Mouse (Mus musculus) cerebellum, adult 2 months (tissue): Measurements from ENCODE around the gene Adam17. TPM values are rescaled to one million over a fixed set of nuclear protein-coding genes. Genes with fewer than 3 reads are reported as not detected.

Experiments
- DNase-seq, 2 experiments: peaks; one replicate each; pipeline ENCODE4 v3.0.0; 2021
- H3K27ac ChIP-seq: fragments of 200-500 bp; 2 replicates; pipeline ENCODE4 v1.5.1; 2012; ENCODE audit warnings: low read length, control low read depth, inconsistent platforms; ENCODE audit not compliant: insufficient read depth
- H3K27me3 ChIP-seq: fragments of 200-500 bp; 2 replicates; pipeline ENCODE4 v1.6.1; 2012; ENCODE audit warnings: inconsistent platforms, mild to moderate bottlenecking, low read length, moderate library complexity; ENCODE audit not compliant: control insufficient read depth, insufficient read depth
- H3K4me1 ChIP-seq: fragments of 200-500 bp; 2 replicates; pipeline ENCODE4 v1.6.1; 2011; ENCODE audit warnings: low read length; ENCODE audit not compliant: control insufficient read depth, insufficient read depth
- H3K4me3 ChIP-seq: fragments of 200-500 bp; replicated peaks from 2 replicates; pipeline ENCODE3; 2011; ENCODE audit warnings: mild to moderate bottlenecking, low read depth, low read length, control low read depth; ENCODE audit not compliant: insufficient read depth
- CTCF ChIP-seq: fragments of 200-500 bp; IDR thresholded peaks from 2 replicates; pipeline ENCODE4 v1.5.1; 2011; ENCODE audit warnings: low read depth, mild to moderate bottlenecking, control low read depth, low read length, moderate library complexity, borderline replicate concordance; ENCODE audit not compliant: insufficient read depth
- POLR2A ChIP-seq: fragments of 200-500 bp; IDR thresholded peaks from 2 replicates; pipeline ENCODE4 v1.6.1; 2011; ENCODE audit warnings: low read length, control low read depth, borderline replicate concordance; ENCODE audit not compliant: insufficient read depth
- WGBS: fragments of 180-500 bp; shearing (Covaris S2); methylation state at CpG from one replicate; pipeline ENCODE4 v1.1.7; 2018; 5-methylcytosine and 5-hydroxymethylcytosine counted together
- polyA plus RNA-seq: library from polyadenylated mRNA; depleted of rRNA; stranded (reverse); fragments of >200 nt; gene quantifications from 2 replicates; pipeline ENCODE4 v1.2.3, GENCODE M21; 2012

Gene Adam17
- polyA plus RNA-seq, 1 experiment, result 19.0 TPM

DNA sequence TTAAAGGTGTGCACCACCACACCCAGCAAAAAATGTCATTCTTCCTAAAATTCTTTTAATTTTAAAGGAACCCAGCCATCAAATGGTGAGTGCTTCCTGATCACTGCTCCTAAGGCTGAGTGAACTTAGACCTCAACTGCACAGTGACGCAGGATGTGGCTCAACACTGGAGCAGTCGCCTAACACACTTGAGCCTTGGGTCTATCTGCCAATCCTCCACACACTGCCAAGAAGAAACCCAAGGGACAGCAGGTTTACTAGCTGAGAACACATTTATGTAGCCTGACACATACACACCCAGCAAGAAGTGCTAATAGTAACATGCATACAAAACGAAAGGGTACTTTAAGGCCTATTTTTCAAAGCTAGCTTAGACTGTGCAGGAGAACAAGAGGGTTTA is 47.1 kb downstream of the Adam17 start:
- DNase-seq, result no peak
- Histone ChIP-seq H3K27ac (no peak overlapping the region), H3K27me3 (no peaks in the 10 kb centered on the region), H3K4me3 (no peak overlapping the region), H3K4me1 (no peaks in the 10 kb centered on the region)
- TF ChIP-seq POLR2A (no peak), CTCF (no peak)
- WGBS, result 58% methylated on average over 3 of the region's 3 CpGs

DNA sequence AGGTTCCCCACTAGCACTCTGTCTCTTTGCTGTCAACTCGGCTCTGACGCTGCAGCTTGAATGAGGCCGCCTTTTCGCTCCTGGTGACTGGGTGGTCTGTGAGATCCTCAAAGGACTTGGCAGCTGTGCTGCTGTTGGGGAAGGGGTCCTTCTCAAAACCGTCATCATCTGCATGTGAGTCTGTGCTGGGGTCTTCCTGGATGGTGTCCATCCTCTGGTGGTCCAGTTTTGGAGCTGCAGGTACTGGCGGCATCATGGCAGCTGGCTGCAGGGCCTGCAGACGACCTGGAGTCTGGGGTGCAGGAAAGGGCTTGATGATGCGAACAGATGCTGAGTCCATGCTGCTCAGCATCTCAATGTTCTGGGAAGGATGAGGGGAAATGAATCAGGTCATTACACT is 48.2 kb downstream of the Adam17 start:
- Histone ChIP-seq H3K4me1 (no peaks in the 10 kb centered on the region), H3K27ac (no peak overlapping the region), H3K4me3 (no peak overlapping the region), H3K27me3 (no peaks in the 10 kb centered on the region)
- WGBS, result 78% methylated on average over 8 of the region's 8 CpGs
- no peak for DNase-seq
- TF ChIP-seq POLR2A (no peak), CTCF (no peak)

DNA sequence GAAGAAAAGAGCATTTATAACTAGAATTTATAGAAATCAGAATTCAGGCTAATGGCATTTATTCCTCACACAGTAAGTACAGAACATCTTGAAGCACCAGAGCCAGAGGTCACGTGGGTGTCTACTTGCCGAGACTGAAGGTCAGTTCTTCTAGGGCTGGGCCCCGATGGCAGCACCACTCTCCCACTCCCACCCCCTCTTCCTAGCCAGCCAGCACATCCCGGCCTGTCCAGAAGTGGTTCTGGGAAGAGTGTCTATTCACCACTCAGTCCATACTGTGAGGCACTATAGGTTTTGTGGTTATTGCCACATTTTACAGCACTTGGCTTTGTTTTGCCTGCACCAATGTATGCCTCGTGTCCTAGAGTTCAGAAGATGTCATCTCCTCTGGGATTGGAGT is 49.3 kb downstream of the Adam17 start:
- H3K27ac ChIP-seq, result no peak overlapping the region
- TF ChIP-seq POLR2A, result no peak
- TF ChIP-seq CTCF, result no peak
- 77% methylated on average over 5 of the region's 5 CpGs for WGBS
- no peak overlapping the region for H3K4me3 ChIP-seq
- H3K27me3 ChIP-seq, result no peaks in the 10 kb centered on the region
- no peak for DNase-seq
- no peaks in the 10 kb centered on the region for H3K4me1 ChIP-seq

DNA sequence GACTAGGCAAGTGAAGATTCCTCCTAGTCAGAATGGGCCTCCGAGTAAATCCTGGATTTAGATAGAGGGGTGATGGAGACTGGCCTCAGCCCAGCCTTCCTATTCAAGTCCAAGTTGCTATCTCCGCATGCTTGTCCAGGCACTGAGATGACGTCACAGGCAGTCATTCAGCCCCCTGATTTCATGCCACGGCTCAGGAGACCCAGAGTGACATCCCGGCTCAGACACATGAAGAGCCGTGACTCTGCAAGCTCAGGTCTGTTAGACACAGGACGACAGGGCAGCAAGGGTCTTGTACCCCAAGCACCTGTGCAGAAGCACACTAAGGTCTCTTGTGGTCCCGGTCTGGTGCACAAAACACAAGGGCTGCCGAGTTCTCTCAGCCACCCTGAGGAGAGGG is 50.6 kb downstream of the Adam17 start:
- H3K4me3 ChIP-seq, result no peak overlapping the region
- no peak overlapping the region for H3K27ac ChIP-seq
- TF ChIP-seq POLR2A, result no peak
- no peak for TF ChIP-seq CTCF
- H3K27me3 ChIP-seq, result no peaks in the 10 kb centered on the region
- no peaks in the 10 kb centered on the region for H3K4me1 ChIP-seq
- 74% methylated on average over 9 of the region's 9 CpGs for WGBS
- DNase-seq, result no peak

DNA sequence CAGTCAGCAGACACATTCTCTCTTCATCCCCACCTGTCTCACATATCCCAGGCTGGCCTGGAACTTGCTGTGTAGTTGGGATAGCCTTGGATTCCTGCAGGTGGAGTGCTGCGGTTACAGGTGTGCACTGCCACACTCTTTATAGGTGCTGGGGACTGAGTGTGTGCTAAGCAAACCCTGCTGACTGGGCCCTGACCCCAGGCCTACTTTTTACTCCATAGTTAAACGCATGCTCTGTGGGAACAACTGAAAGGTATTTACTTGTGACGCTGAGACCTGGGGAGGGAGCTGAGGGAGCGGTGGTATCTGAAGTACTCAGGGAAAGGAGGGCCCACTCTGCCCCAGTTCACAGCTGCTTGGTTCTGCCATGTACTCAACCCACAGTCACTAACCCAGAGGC is 51.1 kb downstream of the Adam17 start:
- TF ChIP-seq CTCF (no peak), POLR2A (no peak)
- Histone ChIP-seq H3K4me1 (no peaks in the 10 kb centered on the region), H3K27ac (no peak overlapping the region), H3K27me3 (no peaks in the 10 kb centered on the region), H3K4me3 (no peak overlapping the region)
- DNase-seq, result no peak
- WGBS, result 94% methylated on average over 4 of the region's 4 CpGs

DNA sequence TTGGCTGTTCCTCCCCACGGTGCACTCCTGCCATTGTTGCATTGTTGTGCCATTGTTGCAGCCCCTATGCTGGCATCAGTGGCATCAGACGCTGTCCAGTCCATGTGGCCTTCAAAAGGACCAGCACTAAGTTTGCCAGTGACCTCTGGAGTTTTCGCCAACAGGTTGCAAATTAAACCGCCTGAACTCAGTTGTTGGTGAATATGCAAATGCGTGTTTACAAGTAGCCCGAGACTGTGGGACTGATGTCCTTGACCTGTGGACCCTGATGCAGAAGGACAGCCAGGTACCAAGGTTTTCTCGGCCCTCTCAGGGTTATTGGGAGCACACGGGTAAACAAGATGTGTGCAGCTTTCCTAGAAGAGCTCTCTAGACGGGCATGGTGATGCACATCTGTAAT is 52.3 kb downstream of the Adam17 start:
- DNase-seq, result no peak
- Histone ChIP-seq H3K27ac (no peak overlapping the region), H3K27me3 (no peaks in the 10 kb centered on the region), H3K4me3 (no peak overlapping the region), H3K4me1 (no peaks in the 10 kb centered on the region)
- TF ChIP-seq POLR2A, result no peak
- no peak for TF ChIP-seq CTCF
- WGBS, result 85% methylated on average over 9 of the region's 9 CpGs

DNA sequence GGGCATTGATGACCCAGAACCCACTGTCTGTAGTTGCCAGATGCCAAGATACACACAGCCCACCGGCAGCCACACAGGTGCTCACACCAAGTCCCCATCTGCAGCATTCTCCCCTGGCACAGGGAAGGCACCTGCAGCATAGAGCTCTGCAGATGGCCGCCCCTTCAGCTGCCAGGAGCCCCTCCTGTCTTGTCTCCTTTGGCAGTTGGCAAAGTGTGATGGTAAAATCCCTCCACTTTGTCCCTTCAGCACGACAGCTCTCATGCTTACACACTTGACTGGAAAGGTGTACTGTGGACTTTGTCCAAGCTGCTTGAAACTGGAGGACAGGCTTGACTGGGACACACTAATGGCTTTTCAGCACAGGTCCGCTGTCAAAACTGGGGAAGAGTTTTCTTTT is 53.1 kb downstream of the Adam17 start:
- peak; percentile 35 to 65 for DNase-seq

DNA sequence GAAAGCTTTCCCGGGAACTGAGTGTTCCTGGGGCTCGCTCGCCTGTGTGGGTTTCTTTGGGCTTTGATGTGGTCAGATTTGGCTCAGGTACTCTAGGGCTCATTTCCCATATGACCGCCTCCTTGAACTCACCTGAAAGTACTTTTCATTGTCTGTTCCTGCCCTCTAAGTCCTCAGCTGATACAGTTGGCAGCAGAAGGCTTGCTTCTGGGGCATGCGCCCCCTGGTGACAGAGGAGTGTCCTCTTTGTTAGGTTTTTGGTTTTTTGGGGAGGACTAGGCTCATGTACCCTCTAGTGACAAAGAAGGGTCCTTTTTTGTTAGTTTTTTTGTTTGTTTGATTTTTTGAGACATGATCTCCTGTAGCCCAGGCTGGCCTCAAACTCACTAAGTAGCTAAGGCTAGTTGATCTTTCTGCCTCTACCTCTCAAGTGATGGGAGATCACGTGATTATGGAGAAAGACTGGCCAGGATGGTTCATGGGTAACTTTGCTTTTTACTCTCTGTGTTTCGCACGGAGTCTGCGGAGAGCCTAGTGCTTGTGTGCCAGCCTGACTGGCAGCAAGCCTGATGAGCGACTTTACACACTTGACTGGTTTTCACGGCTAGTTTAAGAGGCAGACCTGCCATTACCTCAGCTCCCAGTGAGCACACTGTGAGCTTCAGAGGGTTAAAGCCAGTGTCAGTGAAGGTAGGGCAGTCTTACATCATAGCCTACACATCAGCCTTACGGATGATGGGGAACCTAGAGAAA is 55.1 kb downstream of the Adam17 start:
- no peak overlapping the region for H3K4me3 ChIP-seq
- H3K27ac ChIP-seq, result no peak overlapping the region
- TF ChIP-seq CTCF, result peak; percentile 64
- no peak for TF ChIP-seq POLR2A
- peak; percentile 64 to 68 for DNase-seq
- H3K27me3 ChIP-seq, result no peaks in the 10 kb centered on the region
- H3K4me1 ChIP-seq, result no peaks in the 10 kb centered on the region
- 44% methylated on average over 12 of the region's 12 CpGs for WGBS

More for the DNA sequence above, 53.1 kb downstream of the Adam17 start:
- Histone ChIP-seq H3K27me3 (no peaks in the 10 kb centered on the region), H3K4me3 (no peak overlapping the region), H3K4me1 (no peaks in the 10 kb centered on the region), H3K27ac (no peak overlapping the region)
- no peak for TF ChIP-seq CTCF
- no peak for TF ChIP-seq POLR2A
- 24% methylated on average over 4 of the region's 4 CpGs for WGBS
